Mouse (Mus musculus) bone marrow macrophage, adult 2 months (primary cell): Measurements from ENCODE around the gene Nat10.

Source experiments
- CTCF ChIP-seq: IDR thresholded peaks from 2 replicates; pipeline ENCODE4 v1.5.1; 2012; ENCODE audit warnings: low read depth, mild to moderate bottlenecking, low read length, moderate library complexity
- POLR2A ChIP-seq: IDR thresholded peaks from 2 replicates; pipeline ENCODE4 v1.6.1; 2012; ENCODE audit warnings: mild to moderate bottlenecking, low read depth, low read length, borderline replicate concordance

DNA sequence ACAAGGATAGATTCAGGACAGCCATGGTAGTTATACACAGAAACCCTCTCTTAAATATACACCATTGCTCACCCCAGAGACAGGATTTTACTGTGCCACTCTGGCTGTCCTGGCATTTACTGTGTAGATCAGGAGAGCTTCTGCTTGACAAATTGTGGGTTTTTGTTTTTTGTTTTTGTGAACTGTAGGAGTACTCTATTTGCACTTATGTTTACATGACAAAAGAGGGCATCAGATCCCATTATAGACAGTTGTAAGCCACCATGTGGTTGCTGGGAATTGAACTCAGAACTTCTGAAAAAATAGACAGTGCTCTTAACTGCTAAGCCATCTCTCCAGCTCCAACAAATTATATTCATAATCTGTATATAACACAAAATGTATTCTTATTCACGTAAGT is 30.9 kb upstream of the Nat10 start:
- TF ChIP-seq CTCF (no peak), POLR2A (no peak)
